Mouse (Mus musculus): ENCODE measurements around the gene Senp5. TPM values are rescaled to one million over a fixed set of nuclear protein-coding genes. Genes with fewer than 3 reads are reported as not detected.
"Not testable (repeated sequence)": the region's sequence is repeated elsewhere in the genome, so short reads cannot be mapped to it uniquely, and the experiment has no call there.

The Senp5 gene
- polyA plus RNA-seq, 1 experiment from 2014 or later: 14.0 TPM

DNA sequence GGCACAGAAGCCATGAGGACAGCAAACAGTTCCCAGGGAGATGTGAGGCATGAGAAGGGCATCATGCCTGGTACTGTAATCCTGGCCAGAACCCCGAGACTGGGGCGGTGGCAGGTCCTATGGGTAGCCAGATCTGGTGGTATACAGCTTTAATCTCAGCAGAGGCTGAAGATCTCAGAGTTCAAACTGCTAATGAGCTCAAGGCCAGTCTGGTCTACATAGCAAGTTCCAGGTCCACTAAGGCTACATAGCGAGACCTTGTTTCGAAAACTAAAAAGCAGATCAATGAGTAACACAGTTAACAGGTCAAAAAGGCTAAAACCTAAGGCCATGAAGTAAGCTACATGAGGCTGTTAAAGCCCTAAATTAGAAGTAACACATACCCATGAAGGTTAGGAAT is 9.9 kb downstream of the Senp5 start:
- Histone ChIP-seq H3K27me3 (ENCODE audit: insufficient read depth, low read length) (no peaks in the 10 kb centered on the region), H3K4me2 (replicated peaks; ENCODE audit: low read depth, low read length) (no peak overlapping the region), H3K9ac (replicated peaks; ENCODE audit: low read length) (no peak overlapping the region), H3K27ac (ENCODE audit: low read length) (no peak overlapping the region), H3K9me3 (ENCODE audit: low read length) (no peaks in the 10 kb centered on the region), H3K4me1 (ENCODE audit: insufficient read depth, low read length) (no peaks in the 10 kb centered on the region), H3K4me3 (ENCODE audit: low read length) (no peak overlapping the region), H3K36me3 (ENCODE audit: insufficient read depth, low read length) (peaks cover 22% of the 10 kb centered on the region)
- no peak for ATAC-seq (ENCODE audit: low FRiP score, low TSS enrichment)
- 98% methylated on average over 4 of the region's 4 CpGs for WGBS

DNA sequence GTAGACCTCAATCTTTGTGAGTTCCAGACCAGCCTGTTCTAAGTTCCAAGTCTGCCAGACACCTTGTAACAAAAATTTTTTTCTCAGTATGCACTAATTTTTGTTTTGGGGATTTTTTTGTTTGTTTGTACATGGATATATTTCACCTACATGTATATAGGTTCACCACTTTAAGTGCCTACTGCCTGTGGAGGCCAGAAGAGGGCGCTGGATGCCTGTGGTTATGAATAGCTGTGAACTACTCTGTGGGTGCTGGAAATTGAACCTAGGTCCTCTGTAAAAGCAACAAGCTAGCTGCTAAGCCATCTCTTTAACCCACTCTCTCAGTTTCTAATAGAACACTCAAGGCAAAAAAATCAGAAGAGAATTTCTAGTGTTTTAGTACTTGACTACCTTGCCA is 11.0 kb downstream of the Senp5 start:
- Histone ChIP-seq H3K9ac (replicated peaks; ENCODE audit: low read length) (no peak overlapping the region), H3K27ac (ENCODE audit: low read length) (no peak overlapping the region), H3K9me3 (ENCODE audit: low read length) (no peaks in the 10 kb centered on the region), H3K4me1 (ENCODE audit: insufficient read depth, low read length) (no peaks in the 10 kb centered on the region), H3K27me3 (ENCODE audit: insufficient read depth, low read length) (no peaks in the 10 kb centered on the region), H3K4me3 (ENCODE audit: low read length) (no peak overlapping the region), H3K4me2 (replicated peaks; ENCODE audit: low read depth, low read length) (no peak overlapping the region), H3K36me3 (ENCODE audit: insufficient read depth, low read length) (peaks cover 22% of the 10 kb centered on the region)
- 65% methylated on average over 1 of the region's 1 CpGs for WGBS
- no peak for ATAC-seq (ENCODE audit: low FRiP score, low TSS enrichment)

GRCm38 (mm10) chr16:31980946-31981345 is 22.1 kb downstream of the Senp5 start:
- Histone ChIP-seq H3K4me2 (replicated peaks; ENCODE audit: low read depth, low read length) (no peak overlapping the region), H3K36me3 (ENCODE audit: insufficient read depth, low read length) (peaks cover 37% of the 10 kb centered on the region; the same call in 1 of the 2 replicates), H3K27me3 (ENCODE audit: insufficient read depth, low read length) (no peaks in the 10 kb centered on the region), H3K4me1 (ENCODE audit: insufficient read depth, low read length) (no peaks in the 10 kb centered on the region), H3K4me3 (ENCODE audit: low read length) (no peak overlapping the region), H3K27ac (ENCODE audit: low read length) (no peak overlapping the region), H3K9me3 (ENCODE audit: low read length) (no peaks in the 10 kb centered on the region), H3K9ac (replicated peaks; ENCODE audit: low read length) (no peak overlapping the region)
- WGBS: 80% methylated on average over 5 of the region's 5 CpGs
- ATAC-seq (ENCODE audit: low FRiP score, low TSS enrichment): no peak

- H3K4me1 ChIP-seq (ENCODE audit: insufficient read depth, low read length): no peaks in the 10 kb centered on the region
- no peak overlapping the region for H3K4me3 ChIP-seq (ENCODE audit: low read length)
- ATAC-seq (ENCODE audit: low FRiP score, low TSS enrichment): no peak
- no peak overlapping the region for H3K4me2 ChIP-seq (replicated peaks; ENCODE audit: low read depth, low read length)
- H3K9ac ChIP-seq (replicated peaks; ENCODE audit: low read length): no peak overlapping the region
- H3K36me3 ChIP-seq (ENCODE audit: insufficient read depth, low read length): peaks cover 41% of the 10 kb centered on the region
- H3K27ac ChIP-seq (ENCODE audit: low read length): no peak overlapping the region
- H3K27me3 ChIP-seq (ENCODE audit: insufficient read depth, low read length): no peaks in the 10 kb centered on the region
- no peaks in the 10 kb centered on the region for H3K9me3 ChIP-seq (ENCODE audit: low read length)
- 95% methylated on average over 3 of the region's 3 CpGs for WGBS
Measured at GRCm38 (mm10) chr16:31979501-31979900, 23.6 kb downstream of the Senp5 start.

DNA sequence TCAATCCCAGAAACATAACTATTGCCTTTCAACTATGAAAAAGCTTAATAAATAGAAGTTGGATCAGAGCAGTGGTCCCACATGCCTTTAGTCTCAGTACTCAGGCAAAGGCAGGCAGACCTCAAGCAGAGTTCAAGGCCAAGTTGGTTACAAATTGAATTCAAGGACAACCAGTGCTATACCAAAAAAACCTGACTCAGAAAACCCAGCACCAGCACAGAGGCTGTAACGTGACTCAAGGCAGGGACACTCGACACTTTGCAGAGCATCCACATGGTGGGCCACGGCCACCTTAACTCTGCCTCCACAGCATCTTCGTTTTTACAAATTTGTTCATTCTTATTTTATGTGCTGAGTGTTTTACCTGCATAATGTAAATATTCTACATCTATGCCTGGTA is 27.8 kb downstream of the Senp5 start:
- Histone ChIP-seq H3K4me3 (ENCODE audit: low read length) (no peak overlapping the region), H3K27me3 (ENCODE audit: insufficient read depth, low read length) (no peaks in the 10 kb centered on the region), H3K9me3 (ENCODE audit: low read length) (no peaks in the 10 kb centered on the region), H3K4me2 (replicated peaks; ENCODE audit: low read depth, low read length) (no peak overlapping the region), H3K4me1 (ENCODE audit: insufficient read depth, low read length) (no peaks in the 10 kb centered on the region), H3K36me3 (ENCODE audit: insufficient read depth, low read length) (peaks cover 38% of the 10 kb centered on the region), H3K27ac (ENCODE audit: low read length) (no peak overlapping the region), H3K9ac (replicated peaks; ENCODE audit: low read length) (no peak overlapping the region)
- ATAC-seq (ENCODE audit: low FRiP score, low TSS enrichment): no peak
- WGBS: 87% methylated on average over 4 of the region's 4 CpGs

GRCm38 (mm10) chr16:31963224-31963623 is 39.9 kb downstream of the Senp5 start:
- Histone ChIP-seq H3K4me3 (ENCODE audit: low read length) (no peak overlapping the region), H3K9ac (replicated peaks; ENCODE audit: low read length) (no peak overlapping the region), H3K9me3 (ENCODE audit: low read length) (no peaks in the 10 kb centered on the region), H3K4me2 (replicated peaks; ENCODE audit: low read depth, low read length) (no peak overlapping the region), H3K36me3 (ENCODE audit: insufficient read depth, low read length) (peaks cover 49% of the 10 kb centered on the region), H3K27ac (ENCODE audit: low read length) (no peak overlapping the region), H3K4me1 (ENCODE audit: insufficient read depth, low read length) (no peaks in the 10 kb centered on the region), H3K27me3 (ENCODE audit: insufficient read depth, low read length) (no peaks in the 10 kb centered on the region)
- no peak for ATAC-seq (ENCODE audit: low FRiP score, low TSS enrichment)
- 95% methylated on average over 7 of the region's 7 CpGs for WGBS

DNA sequence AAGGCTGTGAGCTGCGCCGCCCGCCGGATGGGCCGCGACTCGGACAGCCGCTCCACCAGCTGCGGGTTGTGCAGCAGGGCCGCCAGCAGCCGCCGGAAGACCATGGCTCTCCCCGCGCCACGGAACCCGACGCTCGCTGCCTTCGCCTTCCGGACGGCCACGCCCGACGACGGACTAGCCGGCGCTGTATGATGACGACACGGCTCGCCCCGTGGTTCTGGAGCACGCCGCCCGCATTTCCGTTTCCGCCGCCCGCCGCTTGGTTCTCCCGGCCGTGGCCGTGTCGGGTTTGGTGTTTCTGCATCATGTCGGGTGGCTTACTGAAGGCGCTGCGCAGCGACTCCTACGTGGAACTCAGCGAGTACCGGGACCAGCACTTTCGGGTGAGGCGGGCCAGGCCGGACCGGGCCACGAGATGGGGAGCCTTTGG is 54.7 kb downstream of the Senp5 start, which contains the start of the genes 0610012G03Rik and Ncbp2:
Gene 0610012G03Rik, minus strand, starts transcription at position 150 of the 430 bp plus-strand sequence.
Gene Ncbp2, plus strand, starts transcription at position 169 of the 430 bp plus-strand sequence.
- Histone ChIP-seq H3K4me2 (replicated peaks; ENCODE audit: low read depth, low read length) (peak within 1 kb of the TSS; percentile 80), H3K36me3 (ENCODE audit: insufficient read depth, low read length) (peaks cover 13% of the 10 kb centered on the region; the same call in 1 of the 2 replicates), H3K4me1 (ENCODE audit: insufficient read depth, low read length) (peaks cover 20% of the 10 kb centered on the region), H3K9ac (replicated peaks; ENCODE audit: low read length) (peak within 1 kb of the TSS; percentile 89), H3K9me3 (ENCODE audit: low read length) (no peaks in the 10 kb centered on the region), H3K4me3 (ENCODE audit: low read length) (peak within 1 kb of the TSS; percentile 81), H3K27ac (ENCODE audit: low read length) (peak within 1 kb of the TSS; percentile 89), H3K27me3 (ENCODE audit: insufficient read depth, low read length) (no peaks in the 10 kb centered on the region)
- peak; percentile 92 for ATAC-seq (ENCODE audit: low FRiP score, low TSS enrichment)
- under 1% methylated on average over 53 of the region's 55 CpGs for WGBS

DNA sequence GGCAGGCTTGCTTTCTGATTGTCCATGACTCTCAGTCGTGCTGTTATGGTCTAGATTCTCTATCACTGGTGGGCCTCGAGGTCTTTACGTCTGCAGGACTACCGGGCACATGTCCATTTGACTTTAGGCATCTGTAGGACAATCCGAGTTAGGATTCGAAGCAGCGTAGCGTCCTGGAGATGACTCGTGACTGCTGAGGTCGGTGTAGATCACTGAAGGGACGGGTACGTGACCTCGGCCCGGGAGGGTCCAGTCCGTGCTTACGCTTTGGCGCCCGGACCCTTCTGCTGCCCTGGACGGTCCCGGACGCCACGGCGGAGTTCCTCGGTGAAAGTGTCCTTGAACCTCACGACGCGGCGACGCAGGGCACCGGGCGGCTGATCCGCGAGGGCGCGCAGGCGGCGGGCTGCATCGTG is 55.2 kb downstream of the Senp5 start:
- under 1% methylated on average over 38 of the region's 38 CpGs for WGBS
- peaks cover 20% of the 10 kb centered on the region for H3K4me1 ChIP-seq (ENCODE audit: insufficient read depth, low read length)
- peak overlapping the region; percentile 80 for H3K4me2 ChIP-seq (replicated peaks; ENCODE audit: low read depth, low read length)
- H3K4me3 ChIP-seq (ENCODE audit: low read length): peak overlapping the region; percentile 81
- H3K27me3 ChIP-seq (ENCODE audit: insufficient read depth, low read length): no peaks in the 10 kb centered on the region
- H3K9me3 ChIP-seq (ENCODE audit: low read length): no peaks in the 10 kb centered on the region
- H3K9ac ChIP-seq (replicated peaks; ENCODE audit: low read length): peak overlapping the region; percentile 89
- peak; percentile 70 for ATAC-seq (ENCODE audit: low FRiP score, low TSS enrichment)
- peak overlapping the region; percentile 89 for H3K27ac ChIP-seq (ENCODE audit: low read length)
- H3K36me3 ChIP-seq (ENCODE audit: insufficient read depth, low read length): peaks cover 13% of the 10 kb centered on the region; the same call in 1 of the 2 replicates

DNA sequence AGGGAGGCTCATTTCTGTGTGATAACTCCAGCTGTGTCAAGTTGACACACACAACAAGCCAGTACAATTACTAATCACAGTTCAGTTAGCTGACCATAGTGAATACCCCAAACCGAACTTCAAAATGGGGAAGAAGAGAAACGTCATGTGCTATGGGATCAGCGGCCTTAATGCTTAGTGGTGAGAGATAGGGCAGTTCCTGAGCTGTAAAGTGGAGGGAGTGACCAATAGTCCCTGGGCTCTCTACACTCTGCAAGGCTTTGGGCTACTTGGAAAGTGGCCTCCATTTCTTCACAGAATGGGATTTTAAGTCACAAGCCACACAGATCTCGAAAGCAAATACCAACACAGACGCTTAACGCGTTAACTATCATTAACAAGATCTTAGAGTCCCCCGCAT is 55.8 kb downstream of the Senp5 start:
- Histone ChIP-seq H3K9ac (replicated peaks; ENCODE audit: low read length) (peak overlapping the region; percentile 89), H3K4me3 (ENCODE audit: low read length) (peak overlapping the region; percentile 81), H3K27ac (ENCODE audit: low read length) (peak overlapping the region; percentile 89), H3K27me3 (ENCODE audit: insufficient read depth, low read length) (no peaks in the 10 kb centered on the region), H3K4me2 (replicated peaks; ENCODE audit: low read depth, low read length) (peak overlapping the region; percentile 80), H3K4me1 (ENCODE audit: insufficient read depth, low read length) (peaks cover 20% of the 10 kb centered on the region), H3K36me3 (ENCODE audit: insufficient read depth, low read length) (peaks cover 13% of the 10 kb centered on the region; the same call in 1 of the 2 replicates), H3K9me3 (ENCODE audit: low read length) (no peaks in the 10 kb centered on the region)
- WGBS: 22% methylated on average over 8 of the region's 8 CpGs
- no peak for ATAC-seq (ENCODE audit: low FRiP score, low TSS enrichment)

- peaks cover 20% of the 10 kb centered on the region for H3K4me1 ChIP-seq (ENCODE audit: insufficient read depth, low read length)
- not testable (repeated sequence) for H3K27ac ChIP-seq (ENCODE audit: low read length); H3K36me3 ChIP-seq (ENCODE audit: insufficient read depth, low read length); H3K27me3 ChIP-seq (ENCODE audit: insufficient read depth, low read length); ATAC-seq (ENCODE audit: low FRiP score, low TSS enrichment); H3K9me3 ChIP-seq (ENCODE audit: low read length); H3K9ac ChIP-seq (replicated peaks; ENCODE audit: low read length); H3K4me3 ChIP-seq (ENCODE audit: low read length); H3K4me2 ChIP-seq (replicated peaks; ENCODE audit: low read depth, low read length)
- WGBS: 88% methylated on average over 6 of the region's 6 CpGs
Measured at GRCm38 (mm10) chr16:31945986-31946385, 57.1 kb downstream of the Senp5 start.
